Mouse (Mus musculus): ENCODE measurements around the gene Tex2.

- TF ChIP-seq GATA1 (IDR thresholded peaks at IDR 0.05; ENCODE audit: borderline replicate concordance, low read length), result no peak
- no peak for TF ChIP-seq CTCF (IDR thresholded peaks at IDR 0.05; ENCODE audit: low read depth, low read length)
- TF ChIP-seq GATA2 (IDR thresholded peaks at IDR 0.05; ENCODE audit: borderline replicate concordance, low read depth, low read length), result no peak
Observed at GRCm38 (mm10) chr11:106574456-106574855, 38.8 kb downstream of the Tex2 start.

Measured in G1E (cell line).